Mouse (Mus musculus) bone marrow, adult 2 months (tissue): ENCODE measurements at regions not wholly inside any gene's neighbourhood (a gene's known extent, or its start where the extent isn't known, plus 50 kb on each side); places are given as distances from the start of the nearest gene placed in this dataset.

ENCODE experiments used
- H3K27ac ChIP-seq: fragments of 200-500 bp; 2 replicates; pipeline ENCODE4 v1.5.1; 2012; ENCODE audit warnings: low read depth, mild to moderate bottlenecking, control low read depth, inconsistent platforms, low read length; ENCODE audit not compliant: control insufficient read depth, poor library complexity, insufficient read depth
- H3K4me1 ChIP-seq: fragments of 200-500 bp; 2 replicates; pipeline ENCODE4 v1.6.1; 2011; ENCODE audit warnings: low read length; ENCODE audit not compliant: control insufficient read depth, insufficient read depth
- H3K4me3 ChIP-seq: fragments of 200-500 bp; replicated peaks from 2 replicates; pipeline ENCODE3; 2011; ENCODE audit warnings: mild to moderate bottlenecking, low read depth, low read length, control low read depth; ENCODE audit not compliant: control insufficient read depth
- CTCF ChIP-seq: fragments of 200-500 bp; IDR thresholded peaks from 2 replicates; pipeline ENCODE4 v1.5.1; 2011; ENCODE audit warnings: low read length, control low read depth; ENCODE audit not compliant: control insufficient read depth, insufficient read depth
- POLR2A ChIP-seq: fragments of 200-500 bp; IDR thresholded peaks from 2 replicates; pipeline ENCODE4 v1.6.1; 2011; ENCODE audit warnings: low read depth, mild to moderate bottlenecking, control low read depth, low read length, borderline replicate concordance; ENCODE audit not compliant: control insufficient read depth
- WGBS: fragments of 180-500 bp; shearing (Covaris S2); methylation state at CpG from one replicate; pipeline ENCODE4 v1.1.7; 2018; 5-methylcytosine and 5-hydroxymethylcytosine counted together

DNA sequence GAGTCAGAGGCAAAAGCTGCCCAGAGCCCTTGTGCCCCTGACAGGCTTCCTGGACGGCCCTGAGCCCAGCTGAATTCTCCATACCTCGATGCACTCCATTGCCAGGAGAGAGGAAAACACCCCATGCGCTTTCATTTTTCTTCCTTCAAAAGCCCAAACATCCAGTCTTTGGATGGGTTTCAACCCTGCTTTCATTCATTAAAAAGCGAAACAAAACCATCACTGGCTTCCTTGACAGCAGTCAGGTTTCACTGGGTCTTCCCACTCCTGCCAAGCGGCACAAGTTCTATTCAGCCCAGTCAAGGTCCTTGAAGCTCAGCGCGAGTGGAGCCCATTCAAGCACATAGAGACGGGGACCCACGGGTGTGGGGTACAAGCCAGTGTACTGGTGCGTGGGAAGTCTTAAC, 348.8 kb downstream of the Ankrd50 start:
- H3K4me1 ChIP-seq = no peaks in the 10 kb centered on the region; the same call in 1 of the 2 replicates
- no peak for TF ChIP-seq CTCF
- TF ChIP-seq POLR2A = no peak
- 72% methylated on average over 10 of the region's 10 CpGs for WGBS
- H3K27ac ChIP-seq = no peak overlapping the region; the same call in 1 of the 2 replicates
- no peak overlapping the region for H3K4me3 ChIP-seq

DNA sequence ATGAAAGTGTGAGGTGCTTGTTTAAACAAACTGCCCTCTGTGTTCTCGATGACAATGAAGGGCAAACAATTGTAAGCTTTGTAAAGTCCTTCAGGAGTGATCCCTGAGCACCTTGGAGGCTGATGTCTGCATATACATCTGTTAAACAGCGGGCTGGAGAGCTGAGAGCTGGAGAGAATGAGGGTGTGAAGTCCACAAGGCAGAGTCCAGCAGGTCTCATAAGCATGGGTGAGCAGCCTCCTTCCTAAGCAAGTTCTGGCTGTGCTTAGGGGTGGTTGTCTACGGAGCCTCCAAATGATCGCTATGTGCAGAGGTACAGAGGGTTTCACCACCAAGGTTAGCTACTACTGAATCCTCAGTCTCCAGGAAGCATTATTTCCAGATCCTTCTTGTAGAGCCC, 350.2 kb downstream of the Ankrd50 start:
- Histone ChIP-seq H3K4me3 (no peak overlapping the region), H3K27ac (no peak overlapping the region), H3K4me1 (peaks cover 2% of the 10 kb centered on the region)
- no peak for TF ChIP-seq POLR2A
- no peak for TF ChIP-seq CTCF
- WGBS = 76% methylated on average over 4 of the region's 4 CpGs

DNA sequence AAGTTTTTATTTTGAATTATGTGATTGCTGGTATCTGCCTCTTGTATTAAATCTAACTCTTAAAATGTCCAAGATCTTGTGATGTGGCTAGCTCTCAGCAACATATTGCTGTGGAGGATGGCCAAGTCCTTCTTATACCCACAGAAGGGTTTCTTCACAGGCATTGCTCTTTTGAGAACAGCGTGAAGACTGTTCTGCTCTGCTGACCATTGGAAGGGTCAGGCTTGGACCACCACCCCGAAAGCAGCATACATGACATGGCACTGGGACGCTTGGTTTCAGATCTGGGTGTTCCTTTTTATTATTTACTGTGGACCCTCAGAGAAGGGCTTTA, 352.8 kb downstream of the Ankrd50 start:
- TF ChIP-seq POLR2A (no peak), CTCF (no peak)
- Histone ChIP-seq H3K4me3 (no peak overlapping the region), H3K4me1 (peaks cover 3% of the 10 kb centered on the region), H3K27ac (no peak overlapping the region)
- 77% methylated on average over 3 of the region's 3 CpGs for WGBS

DNA sequence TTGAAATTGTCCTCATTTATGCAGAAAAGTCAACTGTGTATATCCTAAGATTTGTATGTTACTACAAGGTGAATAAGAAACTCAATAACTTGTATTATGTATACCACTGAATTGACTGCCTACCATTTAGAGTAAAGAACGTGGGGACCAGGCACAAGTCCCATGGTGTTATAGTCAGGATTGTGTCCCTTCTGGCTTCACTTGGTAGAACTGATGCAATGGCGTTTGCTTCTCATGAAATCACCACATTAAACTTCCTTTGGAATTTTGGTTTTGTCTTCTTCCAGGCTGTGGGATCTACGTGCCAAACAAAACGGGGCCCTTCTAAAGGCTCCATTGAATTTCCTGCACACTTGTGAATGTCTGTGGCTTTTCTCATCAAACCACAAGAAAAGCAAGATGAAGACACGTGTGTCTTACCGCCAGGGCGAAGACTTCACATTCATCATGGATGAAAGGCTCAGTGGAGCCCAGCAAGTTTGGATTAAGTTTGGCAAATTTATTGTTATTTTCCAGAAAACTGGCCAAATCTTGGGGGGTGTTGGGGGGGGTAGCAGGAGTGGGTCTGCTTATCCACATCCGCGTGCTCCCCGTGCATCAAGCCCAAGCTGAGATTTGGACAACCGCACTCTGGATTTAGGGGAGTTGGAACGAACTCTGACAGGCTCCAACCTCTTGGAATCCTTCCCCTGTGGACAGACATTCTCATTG, 353.3 kb downstream of the Ankrd50 start:
- peaks cover 3% of the 10 kb centered on the region for H3K4me1 ChIP-seq
- WGBS = 68% methylated on average over 12 of the region's 12 CpGs
- H3K4me3 ChIP-seq = no peak overlapping the region
- TF ChIP-seq CTCF (no peak), POLR2A (no peak)
- no peak overlapping the region for H3K27ac ChIP-seq

DNA sequence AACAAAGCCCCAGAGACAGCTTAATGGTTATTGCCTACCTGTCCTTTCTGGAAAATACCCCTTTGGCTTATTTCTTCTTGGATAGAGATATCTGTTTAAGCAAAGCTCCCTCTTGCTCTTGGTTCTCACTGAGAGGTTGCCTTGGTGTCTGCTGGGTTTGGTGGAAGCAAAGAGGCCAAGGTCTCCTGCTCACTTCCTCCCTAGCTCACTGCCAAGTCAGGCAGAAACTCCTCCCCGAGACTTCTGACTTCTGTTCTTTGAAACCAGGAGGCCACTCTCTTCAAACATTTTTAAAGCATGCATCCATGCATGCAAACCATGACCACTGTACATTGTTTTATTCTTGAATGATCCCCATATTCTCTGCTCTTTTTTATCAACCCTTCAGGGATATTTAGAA, 354.6 kb downstream of the Ankrd50 start:
- H3K27ac ChIP-seq = no peak overlapping the region
- WGBS = 3% methylated on average over 1 of the region's 1 CpGs
- peaks cover 3% of the 10 kb centered on the region for H3K4me1 ChIP-seq
- no peak overlapping the region for H3K4me3 ChIP-seq
- TF ChIP-seq CTCF (no peak), POLR2A (no peak)

DNA sequence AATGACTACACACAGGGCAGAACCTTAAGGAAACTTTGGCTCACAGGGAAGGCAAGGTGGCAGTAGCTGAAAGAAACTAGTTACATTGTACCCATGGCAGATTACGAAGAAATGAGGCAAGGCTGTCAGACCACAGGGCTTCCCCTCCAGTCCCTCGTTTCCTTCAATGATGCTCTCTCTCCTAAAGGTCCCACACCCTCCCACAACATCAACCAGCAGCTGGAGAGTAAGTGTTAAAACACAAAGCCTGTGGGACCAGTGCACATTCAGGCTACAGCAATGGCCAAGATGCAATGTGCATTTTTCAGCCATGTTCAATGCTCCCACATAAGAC, 355.5 kb downstream of the Ankrd50 start:
- H3K27ac ChIP-seq = no peak overlapping the region
- TF ChIP-seq POLR2A (no peak), CTCF (no peak)
- 15% methylated on average over 2 of the region's 2 CpGs for WGBS
- H3K4me1 ChIP-seq = peaks cover 3% of the 10 kb centered on the region
- H3K4me3 ChIP-seq = no peak overlapping the region

DNA sequence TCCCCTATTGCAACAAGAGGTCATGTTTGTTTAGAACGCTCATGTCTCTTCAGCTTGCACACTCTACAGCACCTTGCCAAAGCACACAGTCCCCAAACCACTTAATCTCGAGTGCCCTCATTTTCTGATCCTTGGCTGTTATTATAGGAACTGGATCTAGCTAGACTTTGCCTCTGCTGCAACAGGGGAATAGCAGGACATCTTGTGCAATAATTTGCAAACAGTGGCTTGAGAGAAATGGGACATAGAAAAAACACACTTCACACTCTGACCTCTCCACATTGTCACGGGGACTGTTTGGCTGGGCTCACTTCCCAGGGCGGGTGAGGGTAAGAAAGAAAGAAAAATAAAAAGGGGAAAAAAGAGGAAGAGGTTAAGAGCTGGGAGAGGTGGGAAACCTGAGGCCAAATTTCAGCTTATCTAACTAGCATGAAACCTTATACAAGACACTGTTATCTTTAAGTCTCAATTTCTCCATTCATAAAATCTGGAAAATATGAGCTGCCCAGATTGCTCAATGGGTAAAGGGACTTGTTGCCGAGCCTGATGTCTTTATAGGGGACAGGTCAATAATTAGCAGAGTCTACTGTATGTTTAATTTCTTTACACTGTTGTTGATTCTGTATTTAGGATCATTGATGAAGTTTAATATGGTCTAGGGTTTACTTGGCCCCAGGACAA, 356.0 kb downstream of the Ankrd50 start:
- TF ChIP-seq POLR2A (no peak), CTCF (no peak)
- Histone ChIP-seq H3K4me1 (peaks cover 3% of the 10 kb centered on the region), H3K27ac (no peak overlapping the region), H3K4me3 (no peak overlapping the region)
- 20% methylated on average over 5 of the region's 5 CpGs for WGBS

DNA sequence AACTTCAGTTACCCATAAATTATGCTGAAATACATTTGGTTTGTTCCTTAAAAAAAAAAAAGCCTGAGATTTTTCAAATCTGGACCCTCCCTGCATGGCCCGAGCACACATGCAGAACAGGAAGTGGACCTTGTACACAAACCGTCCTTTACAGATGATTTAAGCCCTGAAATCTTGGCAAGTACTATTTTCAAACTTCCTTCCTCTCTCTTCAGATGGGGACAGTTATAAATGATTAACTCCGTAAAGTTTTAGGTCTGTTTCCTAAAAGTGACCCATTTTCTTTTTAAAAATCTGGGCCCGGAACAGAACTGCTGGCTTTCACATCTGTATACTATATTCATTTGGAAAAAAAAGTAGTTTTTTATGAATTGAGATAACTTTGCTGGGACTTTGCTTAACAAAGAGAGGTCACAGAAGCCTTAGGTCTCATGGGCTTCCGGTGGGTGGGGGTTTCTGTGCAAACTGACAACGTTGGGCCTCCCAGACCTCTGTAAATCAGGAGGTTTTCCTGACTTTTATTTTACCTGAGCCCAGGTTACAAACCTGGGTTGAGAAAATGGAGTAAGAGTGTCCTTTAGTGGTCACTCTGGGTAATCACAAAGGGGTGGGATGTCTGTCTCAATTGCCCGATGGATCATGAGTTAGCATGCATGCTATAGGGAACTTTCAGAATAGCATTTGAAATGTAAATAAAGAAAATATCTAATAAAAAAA, 368.4 kb downstream of the Ankrd50 start:
- TF ChIP-seq CTCF (no peak), POLR2A (no peak)
- WGBS = 3% methylated on average over 7 of the region's 7 CpGs
- Histone ChIP-seq H3K27ac (no peak overlapping the region), H3K4me1 (no peaks in the 10 kb centered on the region; the same call in none of the 2 replicates), H3K4me3 (no peak overlapping the region)
